Mouse (Mus musculus) heart, embryonic 10.5 days (tissue): ENCODE results near the gene Vmn1r22. TPM values are rescaled to one million over a fixed set of nuclear protein-coding genes. Genes with fewer than 3 reads are reported as not detected.
"Not testable (repeated sequence)": the region's sequence is repeated elsewhere in the genome, so short reads cannot be mapped to it uniquely, and the experiment has no call there.

Source experiments
- DNase-seq: peaks from one replicate; pipeline ENCODE4 v3.0.0-alpha.2; 2017; ENCODE audit warnings: low spot score
- H3K27ac ChIP-seq: fragments of 300-500 bp; sonication (generic); 2 replicates; pipeline ENCODE4 v1.5.1; 2016; ENCODE audit warnings: mild to moderate bottlenecking
- H3K27me3 ChIP-seq: fragments of 300-500 bp; sonication (generic); 2 replicates; pipeline ENCODE4 v1.6.1; 2016; ENCODE audit warnings: mild to moderate bottlenecking; ENCODE audit not compliant: poor library complexity, insufficient read depth, severe bottlenecking
- H3K36me3 ChIP-seq: fragments of 300-500 bp; sonication (generic); 2 replicates; pipeline ENCODE4 v1.6.1; 2016; ENCODE audit warnings: mild to moderate bottlenecking, moderate library complexity
- H3K4me1 ChIP-seq: fragments of 300-500 bp; sonication (generic); 2 replicates; pipeline ENCODE4 v1.6.1; 2016; ENCODE audit warnings: mild to moderate bottlenecking
- H3K4me3 ChIP-seq: fragments of 300-500 bp; sonication (generic); 2 replicates; pipeline ENCODE4 v1.5.1; 2016; ENCODE audit warnings: mild to moderate bottlenecking, moderate library complexity
- H3K9me3 ChIP-seq: fragments of 300-500 bp; sonication (generic); 2 replicates; pipeline ENCODE4 v1.6.1; 2016; ENCODE audit warnings: mild to moderate bottlenecking, moderate library complexity
- WGBS: fragments of 180-500 bp; shearing (Covaris S2); methylation state at CpG from one replicate; pipeline ENCODE4 v1.1.7; 2016; 5-methylcytosine and 5-hydroxymethylcytosine counted together
- polyA plus RNA-seq: library from polyadenylated mRNA; unstranded; fragments of >200 nt; fragmentation: Nextera tagmentation; extraction: Ambion mirVana; gene quantifications from 2 replicates; pipeline ENCODE4 v1.2.1, GENCODE M21; 2016

Vmn1r22 gene
- polyA plus RNA-seq = not detected in 2 replicates

GRCm38 (mm10) chr6:57907928-57908327 lies at the start of gene Vmn1r22:
TSS of gene Vmn1r22 (minus strand) at chr6:57908028.
- 68% methylated on average over 1 of the region's 1 CpGs for WGBS
- no peak within 1 kb of the TSS for H3K4me3 ChIP-seq
- H3K27me3 ChIP-seq = no peaks in the 10 kb centered on the region
- H3K27ac ChIP-seq = no peak within 1 kb of the TSS
- no peaks in the 10 kb centered on the region for H3K36me3 ChIP-seq
- H3K4me1 ChIP-seq = no peaks in the 10 kb centered on the region
- H3K9me3 ChIP-seq = no peaks in the 10 kb centered on the region
- DNase-seq = no peak

GRCm38 (mm10) chr6:57926738-57927137 lies 18.9 kb upstream of the Vmn1r22 start, which contains the start of gene Vmn1r23:
TSS of gene Vmn1r23 (minus strand) at chr6:57926838.
- no peaks in the 10 kb centered on the region for H3K36me3 ChIP-seq
- no peaks in the 10 kb centered on the region for H3K4me1 ChIP-seq
- no peak within 1 kb of the TSS for H3K27ac ChIP-seq
- H3K27me3 ChIP-seq = no peaks in the 10 kb centered on the region
- DNase-seq = no peak
- H3K9me3 ChIP-seq = no peaks in the 10 kb centered on the region
- no peak within 1 kb of the TSS for H3K4me3 ChIP-seq
- 91% methylated on average over 1 of the region's 1 CpGs for WGBS

- 51% methylated on average over 6 of the region's 6 CpGs for WGBS
- no peaks in the 10 kb centered on the region for H3K9me3 ChIP-seq
- no peak overlapping the region; the same call in 1 of the 2 replicates for H3K27ac ChIP-seq
- DNase-seq = no peak
- no peaks in the 10 kb centered on the region for H3K4me1 ChIP-seq
- H3K27me3 ChIP-seq = no peaks in the 10 kb centered on the region
- H3K4me3 ChIP-seq = no peak overlapping the region
- H3K36me3 ChIP-seq = no peaks in the 10 kb centered on the region
These were observed 48.5 kb downstream of the Vmn1r22 start for GRCm38 (mm10) chr6:57859043-57860042.

- not testable (repeated sequence) for DNase-seq, H3K36me3 ChIP-seq, H3K4me1 ChIP-seq, H3K27me3 ChIP-seq, H3K27ac ChIP-seq, H3K4me3 ChIP-seq, H3K9me3 ChIP-seq
- 85% methylated on average over 5 of the region's 5 CpGs for WGBS
These were observed 56.7 kb downstream of the Vmn1r22 start for GRCm38 (mm10) chr6:57851177-57851576.

- no peaks in the 10 kb centered on the region for H3K36me3 ChIP-seq
- H3K27ac ChIP-seq = no peak within 1 kb of the TSS
- no peaks in the 10 kb centered on the region for H3K27me3 ChIP-seq
- WGBS = 76% methylated on average over 1 of the region's 1 CpGs
- no peaks in the 10 kb centered on the region for H3K9me3 ChIP-seq
- H3K4me1 ChIP-seq = no peaks in the 10 kb centered on the region
- no peak within 1 kb of the TSS for H3K4me3 ChIP-seq
- DNase-seq = no peak
These were observed 57.5 kb downstream of the Vmn1r22 start, which contains the start of gene Vmn1r21 for GRCm38 (mm10) chr6:57850286-57850685. TSS of gene Vmn1r21 (minus strand) at chr6:57850343.

Other genes starting within 250 kb of the Vmn1r22 start
- 23.5 and 28.4 TPM in 2 replicates for gene Pyurf, start 215.9 kb downstream of the Vmn1r22 start, polyA plus RNA-seq
- gene Lancl2, start 205.5 kb downstream of the Vmn1r22 start, polyA plus RNA-seq = 20.6 and 22.2 TPM in 2 replicates
- gene Vopp1, start 82.9 kb downstream of the Vmn1r22 start, polyA plus RNA-seq = 37.0 and 39.1 TPM in 2 replicates
- gene Vmn1r21, start 57.7 kb downstream of the Vmn1r22 start, polyA plus RNA-seq = not detected in 2 replicates
- not detected in 2 replicates for gene Vmn1r23, start 18.8 kb upstream of the Vmn1r22 start, polyA plus RNA-seq
- gene Vmn1r24, start 53.5 kb upstream of the Vmn1r22 start, polyA plus RNA-seq = not detected in 2 replicates
- not detected in 2 replicates for gene Vmn1r25, start 72.8 kb upstream of the Vmn1r22 start, polyA plus RNA-seq
- not detected in 2 replicates for gene Vmn1r26, start 107.1 kb upstream of the Vmn1r22 start, polyA plus RNA-seq